9 mouse cellular contexts compared by ENCODE assay signal in genomic region chr8:84711312-84711711, GRCm38 (mm10). TPM values are rescaled to one million over a fixed set of nuclear protein-coding genes. Genes with fewer than 3 reads are reported as not detected.
DNase-seq lines count a peak whose midpoint lies in the region; ATAC-seq and TF ChIP-seq lines count a peak whose summit lies in the region.
"Had no signal": no experiment of that assay in that cellular context is flagged by ENCODE, and none has a peak within 500 bp of the region (broad histone marks: within the 10 kb centered on the region; RNA-seq: fewer than 3 reads in every experiment).

No protein-coding gene starts in this region.

- H3K4me1 ChIP-seq in intestine, embryonic 14.5 days (replicated peaks; ENCODE audit: control insufficient read depth, insufficient read depth, low read length) = peaks cover 48% of the 10 kb centered on the region
- no peaks in the 10 kb centered on the region for H3K4me1 ChIP-seq in intestine, postnatal 0 days (replicated peaks; ENCODE audit: control insufficient read depth, insufficient read depth, low read length)
- peaks cover 77% of the 10 kb centered on the region for H3K4me1 ChIP-seq in embryonic facial prominence, embryonic 14.5 days (ENCODE audit: control insufficient read depth, insufficient read depth, low read length)
- peaks cover 86% of the 10 kb centered on the region for H3K4me1 ChIP-seq in hindbrain, embryonic 13.5 days (replicated peaks)
- peaks cover 86% of the 10 kb centered on the region for H3K4me1 ChIP-seq in midbrain, embryonic 12.5 days

- TF ChIP-seq CTCF in intestine, postnatal 0 days (IDR thresholded peaks at IDR 0.05; ENCODE audit: low read depth) = no peak

- no peak for ATAC-seq in intestine, embryonic 14.5 days (replicated peaks; ENCODE audit: low FRiP score, low TSS enrichment, low read depth)
- no peak for ATAC-seq in intestine, postnatal 0 days
- ATAC-seq in embryonic facial prominence, embryonic 14.5 days (ENCODE audit: low read depth) = no peak
- ATAC-seq in hindbrain, embryonic 13.5 days (ENCODE audit: low FRiP score) = no peak
- ATAC-seq in midbrain, embryonic 12.5 days (ENCODE audit: low FRiP score, low read depth) = no peak

- H3K4me3 ChIP-seq in intestine, embryonic 14.5 days (ENCODE audit: low read depth, low read length) = no peak overlapping the region
- H3K4me3 ChIP-seq in intestine, postnatal 0 days (ENCODE audit: low read depth, low read length) = no peak overlapping the region
- H3K4me3 ChIP-seq in embryonic facial prominence, embryonic 14.5 days (ENCODE audit: low read depth, low read length) = no peak overlapping the region
- no peak overlapping the region for H3K4me3 ChIP-seq in hindbrain, embryonic 13.5 days
- no peak overlapping the region for H3K4me3 ChIP-seq in midbrain, embryonic 12.5 days

- H3K36me3 ChIP-seq in intestine, embryonic 14.5 days (ENCODE audit: control insufficient read depth, insufficient read depth, low read length) = no peaks in the 10 kb centered on the region
- H3K36me3 ChIP-seq in intestine, postnatal 0 days (ENCODE audit: control insufficient read depth, insufficient read depth) = peaks cover 9% of the 10 kb centered on the region; the same call in 1 of the 2 replicates
- H3K36me3 ChIP-seq in embryonic facial prominence, embryonic 14.5 days (ENCODE audit: control insufficient read depth, insufficient read depth, low read length) = peaks cover 59% of the 10 kb centered on the region
- H3K36me3 ChIP-seq in hindbrain, embryonic 13.5 days = no peaks in the 10 kb centered on the region
- H3K36me3 ChIP-seq in midbrain, embryonic 12.5 days = no peaks in the 10 kb centered on the region

- 41% methylated on average over 3 of the region's 3 CpGs for WGBS in intestine, embryonic 14.5 days
- 66% methylated on average over 3 of the region's 3 CpGs for WGBS in intestine, postnatal 0 days
- 45% methylated on average over 3 of the region's 3 CpGs for WGBS in embryonic facial prominence, embryonic 14.5 days
- WGBS in hindbrain, embryonic 13.5 days = 32% methylated on average over 3 of the region's 3 CpGs
- 44% methylated on average over 3 of the region's 3 CpGs for WGBS in midbrain, embryonic 12.5 days

- peak overlapping the region; percentile 5; the same call in 1 of the 2 replicates for H3K4me2 ChIP-seq in intestine, embryonic 14.5 days (ENCODE audit: low read length)
- H3K4me2 ChIP-seq in intestine, postnatal 0 days (replicated peaks; ENCODE audit: low read depth) = no peak overlapping the region
- H3K4me2 ChIP-seq in embryonic facial prominence, embryonic 14.5 days (ENCODE audit: low read depth, low read length) = no peak overlapping the region
- H3K4me2 ChIP-seq in hindbrain, embryonic 13.5 days = no peak overlapping the region
- peak overlapping the region; percentile 13; the same call in 1 of the 2 replicates for H3K4me2 ChIP-seq in midbrain, embryonic 12.5 days (replicated peaks)

- peaks cover 56% of the 10 kb centered on the region for H3K27me3 ChIP-seq in intestine, embryonic 14.5 days (replicated peaks; ENCODE audit: control insufficient read depth, insufficient read depth, low read length)
- peaks cover 44% of the 10 kb centered on the region for H3K27me3 ChIP-seq in intestine, postnatal 0 days (replicated peaks; ENCODE audit: control insufficient read depth, insufficient read depth, low read length)
- peaks cover 24% of the 10 kb centered on the region for H3K27me3 ChIP-seq in embryonic facial prominence, embryonic 14.5 days (replicated peaks; ENCODE audit: control insufficient read depth, insufficient read depth, low read length)
- H3K27me3 ChIP-seq in hindbrain, embryonic 13.5 days = peaks cover 71% of the 10 kb centered on the region
- peaks cover 92% of the 10 kb centered on the region for H3K27me3 ChIP-seq in midbrain, embryonic 12.5 days

- DNase-seq in intestine, embryonic 14.5 days (ENCODE audit: low spot score) = no peak
- no peak for DNase-seq in embryonic facial prominence, embryonic 14.5 days (ENCODE audit: low spot score)
- DNase-seq in adrenal gland, postnatal 14 days = no peak
- DNase-seq in embryo, embryonic 10.5 days (ENCODE audit: low spot score) = no peak
- no peak for DNase-seq in cerebellum, adult 18-20 months
- DNase-seq: thymus, adult 18-20 months had no signal

- no peak overlapping the region for H3K9ac ChIP-seq in intestine, embryonic 14.5 days (ENCODE audit: low read length)
- no peak overlapping the region for H3K9ac ChIP-seq in intestine, postnatal 0 days (ENCODE audit: low read depth, low read length)
- peak overlapping the region; percentile 54; the same call in 1 of the 2 replicates for H3K9ac ChIP-seq in embryonic facial prominence, embryonic 14.5 days (ENCODE audit: low read depth, low read length)
- H3K9ac ChIP-seq in hindbrain, embryonic 13.5 days = 0 out of 2 replicates have a peak overlapping the region, but pooled peaks have one; percentile 1
- peak overlapping the region; percentile 4; the same call in 1 of the 2 replicates for H3K9ac ChIP-seq in midbrain, embryonic 12.5 days (replicated peaks)

- peak overlapping the region; percentile 80 for H3K27ac ChIP-seq in intestine, embryonic 14.5 days (ENCODE audit: low read depth)
- no peak overlapping the region for H3K27ac ChIP-seq in intestine, postnatal 0 days (ENCODE audit: low read depth, low read length)
- H3K27ac ChIP-seq in embryonic facial prominence, embryonic 14.5 days (replicated peaks; ENCODE audit: low read depth, low read length) = peak overlapping the region; percentile 93
- H3K27ac ChIP-seq in hindbrain, embryonic 13.5 days = peak overlapping the region; percentile 92
- peak overlapping the region; percentile 92 for H3K27ac ChIP-seq in midbrain, embryonic 12.5 days (replicated peaks)

- H3K9me3 ChIP-seq in intestine, embryonic 14.5 days (ENCODE audit: control insufficient read depth, low read length) = no peaks in the 10 kb centered on the region
- no peaks in the 10 kb centered on the region for H3K9me3 ChIP-seq in intestine, postnatal 0 days (ENCODE audit: control insufficient read depth)
- no peaks in the 10 kb centered on the region for H3K9me3 ChIP-seq in embryonic facial prominence, embryonic 14.5 days (ENCODE audit: control insufficient read depth, low read length)
- H3K9me3 ChIP-seq in hindbrain, embryonic 13.5 days = no peaks in the 10 kb centered on the region
- no peaks in the 10 kb centered on the region for H3K9me3 ChIP-seq in midbrain, embryonic 12.5 days

RNA-seq across cellular contexts. Expression of gene Lyl1, which starts 10.1 kb away (rescaled TPM):
- polyA plus RNA-seq in intestine, embryonic 14.5 days (2014; fragmentation: Nextera tagmentation; extraction: Ambion mirVana) = 4.3 and 5.2 TPM in 2 replicates
- 3.5 and 3.9 TPM in 2 replicates for polyA plus RNA-seq in intestine, postnatal 0 days (2015; fragmentation: Nextera tagmentation; extraction: Ambion mirVana)
- 5.8 and 6.8 TPM in 2 replicates for polyA plus RNA-seq in embryonic facial prominence, embryonic 14.5 days (2014; fragmentation: Nextera tagmentation; extraction: Ambion mirVana)
- polyA plus RNA-seq in hindbrain, embryonic 13.5 days (2015; fragmentation: Nextera tagmentation; extraction: Ambion mirVana) = 3.9 and 4.2 TPM in 2 replicates
- 3.5 and 5.6 TPM in 2 replicates for polyA plus RNA-seq in midbrain, embryonic 12.5 days (2016; fragmentation: Nextera tagmentation; extraction: Ambion mirVana)
- 4.2 and 9.4 TPM in 2 replicates for total RNA-seq in adrenal gland, postnatal 14 days (2021)

RNA-seq across cellular contexts. Expression of gene G430095P16Rik, which starts 11.5 kb away (rescaled TPM):
- 3.3 and 4.1 TPM in 2 replicates for polyA plus RNA-seq in intestine, embryonic 14.5 days (2014; fragmentation: Nextera tagmentation; extraction: Ambion mirVana)
- polyA plus RNA-seq in intestine, postnatal 0 days (2015; fragmentation: Nextera tagmentation; extraction: Ambion mirVana) = 1.0 and 1.5 TPM in 2 replicates
- 2.0 and 2.7 TPM in 2 replicates for polyA plus RNA-seq in embryonic facial prominence, embryonic 14.5 days (2014; fragmentation: Nextera tagmentation; extraction: Ambion mirVana)
- 1.0 and 2.3 TPM in 2 replicates for polyA plus RNA-seq in hindbrain, embryonic 13.5 days (2015; fragmentation: Nextera tagmentation; extraction: Ambion mirVana)
- polyA plus RNA-seq in midbrain, embryonic 12.5 days (2016; fragmentation: Nextera tagmentation; extraction: Ambion mirVana) = 2.0 and 2.4 TPM in 2 replicates
- total RNA-seq in adrenal gland, postnatal 14 days (2021) = 0.52 and 0.90 TPM in 2 replicates

RNA-seq across cellular contexts. Expression of gene Nacc1, which starts 23.6 kb away (rescaled TPM):
- polyA plus RNA-seq in intestine, embryonic 14.5 days (2014; fragmentation: Nextera tagmentation; extraction: Ambion mirVana) = 23.7 and 25.0 TPM in 2 replicates
- 9.3 and 9.8 TPM in 2 replicates for polyA plus RNA-seq in intestine, postnatal 0 days (2015; fragmentation: Nextera tagmentation; extraction: Ambion mirVana)
- 19.7 and 20.1 TPM in 2 replicates for polyA plus RNA-seq in embryonic facial prominence, embryonic 14.5 days (2014; fragmentation: Nextera tagmentation; extraction: Ambion mirVana)
- polyA plus RNA-seq in hindbrain, embryonic 13.5 days (2015; fragmentation: Nextera tagmentation; extraction: Ambion mirVana) = 13.7 and 14.4 TPM in 2 replicates
- polyA plus RNA-seq in midbrain, embryonic 12.5 days (2016; fragmentation: Nextera tagmentation; extraction: Ambion mirVana) = 20.8 and 25.0 TPM in 2 replicates
- total RNA-seq in adrenal gland, postnatal 14 days (2021) = 68.3 and 68.8 TPM in 2 replicates

RNA-seq across cellular contexts. Expression of gene Trmt1, which starts 25.2 kb away (rescaled TPM):
- polyA plus RNA-seq in intestine, embryonic 14.5 days (2014; fragmentation: Nextera tagmentation; extraction: Ambion mirVana) = 85.9 and 87.0 TPM in 2 replicates
- polyA plus RNA-seq in intestine, postnatal 0 days (2015; fragmentation: Nextera tagmentation; extraction: Ambion mirVana) = 22.3 and 23.7 TPM in 2 replicates
- 55.8 and 73.2 TPM in 2 replicates for polyA plus RNA-seq in embryonic facial prominence, embryonic 14.5 days (2014; fragmentation: Nextera tagmentation; extraction: Ambion mirVana)
- 51.9 and 60.3 TPM in 2 replicates for polyA plus RNA-seq in hindbrain, embryonic 13.5 days (2015; fragmentation: Nextera tagmentation; extraction: Ambion mirVana)
- polyA plus RNA-seq in midbrain, embryonic 12.5 days (2016; fragmentation: Nextera tagmentation; extraction: Ambion mirVana) = 53.6 and 58.8 TPM in 2 replicates
- total RNA-seq in adrenal gland, postnatal 14 days (2021) = 62.2 and 67.9 TPM in 2 replicates

RNA-seq across cellular contexts. Expression of gene Ier2, which starts 48.7 kb away (rescaled TPM):
- 73.2 and 75.5 TPM in 2 replicates for polyA plus RNA-seq in intestine, embryonic 14.5 days (2014; fragmentation: Nextera tagmentation; extraction: Ambion mirVana)
- 77.3 and 79.4 TPM in 2 replicates for polyA plus RNA-seq in intestine, postnatal 0 days (2015; fragmentation: Nextera tagmentation; extraction: Ambion mirVana)
- 45.9 and 50.3 TPM in 2 replicates for polyA plus RNA-seq in embryonic facial prominence, embryonic 14.5 days (2014; fragmentation: Nextera tagmentation; extraction: Ambion mirVana)
- 26.1 and 32.2 TPM in 2 replicates for polyA plus RNA-seq in hindbrain, embryonic 13.5 days (2015; fragmentation: Nextera tagmentation; extraction: Ambion mirVana)
- 47.1 and 47.4 TPM in 2 replicates for polyA plus RNA-seq in midbrain, embryonic 12.5 days (2016; fragmentation: Nextera tagmentation; extraction: Ambion mirVana)
- total RNA-seq in adrenal gland, postnatal 14 days (2021) = 45.5 and 55.7 TPM in 2 replicates

Comparison
In these comparisons a context has a peak if more than half of its experiments do, and no peak if none do; other contexts are left out.
1. H3K4me2 ChIP-seq: peak in intestine, embryonic 14.5 days (single experiment) and midbrain, embryonic 12.5 days (single experiment); none in intestine, postnatal 0 days (single experiment), embryonic facial prominence, embryonic 14.5 days (single experiment) and hindbrain, embryonic 13.5 days (single experiment).
2. H3K9ac ChIP-seq: peak in embryonic facial prominence, embryonic 14.5 days (single experiment), hindbrain, embryonic 13.5 days (single experiment) and midbrain, embryonic 12.5 days (single experiment); none in intestine, embryonic 14.5 days (single experiment) and intestine, postnatal 0 days (single experiment).